Mouse (Mus musculus) cerebellum, postnatal 25 days (tissue): Measurements from ENCODE around the gene St8sia1.
"Not testable (repeated sequence)": the region's sequence is repeated elsewhere in the genome, so short reads cannot be mapped to it uniquely, and the experiment has no call there.

Source experiments
- DNase-seq, 2 experiments: peaks; one replicate each; pipeline ENCODE4 v3.0.0; 2021; ENCODE audit warnings: mixed read lengths in 2 of 2

Gene St8sia1

GRCm38 (mm10) chr6:142964076-142964530, at the start of gene St8sia1:
TSS of gene St8sia1 (minus strand) at chr6:142964452.
- DNase-seq = peak; percentile 84 to 88

DNA sequence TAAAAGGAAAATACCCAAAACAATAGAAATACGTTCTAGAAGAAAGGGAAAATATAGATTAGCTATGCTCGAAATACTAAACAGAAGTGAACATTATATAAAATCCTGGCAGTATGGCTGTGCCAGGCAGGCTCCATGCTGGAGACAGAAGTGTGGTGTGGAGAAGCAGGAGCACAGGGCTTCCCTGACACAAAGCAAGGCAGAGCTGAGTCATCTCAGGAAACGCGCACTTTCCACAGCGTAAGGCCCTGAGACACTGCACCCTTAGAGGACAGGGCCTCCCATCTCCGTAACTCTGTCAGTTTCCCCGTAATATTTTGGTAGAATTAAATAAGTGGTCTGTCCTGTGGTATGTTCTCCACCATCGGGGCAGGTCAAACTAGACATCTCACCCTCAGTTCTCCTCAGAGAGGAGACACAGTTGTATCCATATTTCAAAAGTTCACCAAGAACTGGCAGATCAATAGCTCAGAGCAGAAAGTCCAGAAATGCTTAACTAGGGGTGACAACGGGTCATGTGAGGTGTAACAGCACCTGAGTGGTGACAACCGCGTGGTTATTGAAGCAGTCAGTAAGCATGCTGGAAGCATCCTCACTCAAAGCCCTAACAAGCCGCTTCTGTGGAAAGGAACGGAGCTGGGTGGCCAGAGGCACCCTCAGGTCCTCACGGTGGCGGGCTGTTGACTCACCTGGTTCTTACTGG, 48.4 kb upstream of the St8sia1 start:
- DNase-seq = no peak

DNA sequence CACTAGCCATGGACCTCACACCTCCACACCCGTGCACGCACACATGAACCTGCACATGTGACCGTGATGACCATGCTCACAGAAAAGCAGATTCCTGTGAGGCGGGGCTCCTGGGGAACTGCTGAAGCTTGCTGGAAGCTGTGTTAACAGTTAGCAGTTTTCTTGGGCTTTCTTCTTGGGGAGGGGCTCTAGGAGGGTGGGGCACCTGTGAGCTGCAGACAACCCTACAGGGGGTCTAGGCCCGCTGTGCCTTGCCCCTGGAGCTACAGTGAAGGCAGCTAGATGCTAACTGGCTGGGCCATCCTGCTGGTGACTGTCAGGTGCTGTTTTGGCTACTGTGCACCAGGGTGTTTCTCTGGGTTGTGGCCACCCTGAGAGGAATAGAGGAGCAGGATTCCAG, 44.6 kb upstream of the St8sia1 start:
- no peak for DNase-seq

- DNase-seq = not testable (repeated sequence)
Measured at GRCm38 (mm10) chr6:143005209-143005608, 41.0 kb upstream of the St8sia1 start.

DNA sequence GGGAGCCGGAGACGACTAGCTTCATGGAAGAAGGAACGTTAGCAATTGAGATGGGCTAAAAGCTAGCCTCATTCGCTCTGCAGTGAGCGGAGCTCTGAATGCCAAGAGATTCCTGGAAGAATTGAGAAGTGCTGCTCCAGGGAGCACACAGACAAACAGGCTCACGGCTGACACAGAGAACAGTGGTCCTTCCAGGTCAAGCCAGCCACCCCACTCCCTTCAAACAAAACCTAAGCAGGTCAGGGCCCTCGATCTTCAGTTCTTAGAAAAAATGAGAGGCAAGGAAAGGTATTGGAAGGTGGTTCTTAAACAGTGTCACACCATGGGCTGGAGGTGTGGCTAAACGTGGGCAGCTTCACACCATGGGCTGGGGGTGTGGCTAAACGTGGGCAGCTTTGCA, 40.5 kb upstream of the St8sia1 start:
- DNase-seq = no peak

GRCm38 (mm10) chr6:142998221-142998999, 34.2 kb upstream of the St8sia1 start:
- DNase-seq = no peak

GRCm38 (mm10) chr6:142996887-142997286, 32.6 kb upstream of the St8sia1 start:
- DNase-seq = no peak

DNA sequence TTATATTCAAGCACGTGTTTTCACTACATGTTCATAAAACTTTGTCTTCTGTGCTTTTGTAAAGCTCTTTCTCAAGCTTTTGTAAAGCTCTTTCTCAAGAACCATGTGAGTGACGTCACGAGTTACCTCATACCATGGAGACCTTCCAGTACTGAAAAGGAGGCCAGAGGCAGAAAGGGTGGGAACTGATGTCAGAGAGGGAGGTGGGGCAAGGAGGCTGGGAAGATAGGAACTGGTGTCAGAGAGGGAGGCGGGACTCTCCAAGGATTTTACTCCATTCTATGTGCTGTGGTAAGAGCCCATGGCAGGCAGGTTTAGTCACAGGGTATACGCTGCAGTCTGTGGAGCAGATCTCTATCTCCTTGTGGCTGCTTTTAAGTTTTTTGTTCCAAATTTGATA, 31.3 kb upstream of the St8sia1 start:
- no peak for DNase-seq

- no peak for DNase-seq
Measured at GRCm38 (mm10) chr6:142994821-142995220, 30.6 kb upstream of the St8sia1 start.

GRCm38 (mm10) chr6:142993705-142994698, 29.8 kb upstream of the St8sia1 start:
- no peak for DNase-seq

DNA sequence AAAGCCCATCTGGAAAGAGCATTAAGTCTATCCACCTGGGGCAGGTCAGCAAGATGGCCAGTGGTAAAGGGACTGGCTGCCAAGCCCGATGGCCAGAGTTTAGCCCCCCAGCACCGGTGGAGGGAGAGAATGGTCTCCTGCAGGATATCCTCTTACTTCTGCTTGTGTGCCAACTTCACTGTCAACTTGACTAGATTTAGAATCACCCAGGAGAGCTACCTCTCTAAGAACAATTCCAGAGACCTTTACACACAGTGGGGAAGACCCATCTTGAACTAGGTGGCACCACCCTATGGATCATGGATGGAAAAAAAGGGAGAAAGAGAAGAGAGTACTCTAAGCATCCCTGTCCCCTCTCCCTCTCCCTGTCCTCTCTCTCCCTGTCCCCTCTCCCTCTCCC, 28.7 kb upstream of the St8sia1 start:
- DNase-seq = no peak

DNA sequence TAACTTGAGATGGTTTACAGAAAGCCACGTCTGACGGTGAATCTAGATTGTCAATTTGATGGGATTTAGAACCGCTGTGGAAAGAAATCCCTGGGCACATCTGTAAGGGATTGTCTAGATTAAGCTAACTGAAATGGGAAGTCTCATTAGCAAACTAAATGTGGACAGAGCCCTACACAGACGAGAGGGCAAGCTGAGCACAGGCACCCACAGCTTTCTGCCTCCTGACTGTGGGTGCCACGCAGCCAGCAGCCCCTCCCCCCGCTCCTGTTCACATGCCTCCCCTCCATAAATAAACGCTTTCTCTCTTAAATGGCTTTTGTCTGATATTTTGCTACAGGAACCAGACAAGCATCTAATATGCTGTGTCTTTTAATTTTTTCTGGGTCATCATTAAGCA, 27.8 kb upstream of the St8sia1 start:
- DNase-seq = no peak

DNA sequence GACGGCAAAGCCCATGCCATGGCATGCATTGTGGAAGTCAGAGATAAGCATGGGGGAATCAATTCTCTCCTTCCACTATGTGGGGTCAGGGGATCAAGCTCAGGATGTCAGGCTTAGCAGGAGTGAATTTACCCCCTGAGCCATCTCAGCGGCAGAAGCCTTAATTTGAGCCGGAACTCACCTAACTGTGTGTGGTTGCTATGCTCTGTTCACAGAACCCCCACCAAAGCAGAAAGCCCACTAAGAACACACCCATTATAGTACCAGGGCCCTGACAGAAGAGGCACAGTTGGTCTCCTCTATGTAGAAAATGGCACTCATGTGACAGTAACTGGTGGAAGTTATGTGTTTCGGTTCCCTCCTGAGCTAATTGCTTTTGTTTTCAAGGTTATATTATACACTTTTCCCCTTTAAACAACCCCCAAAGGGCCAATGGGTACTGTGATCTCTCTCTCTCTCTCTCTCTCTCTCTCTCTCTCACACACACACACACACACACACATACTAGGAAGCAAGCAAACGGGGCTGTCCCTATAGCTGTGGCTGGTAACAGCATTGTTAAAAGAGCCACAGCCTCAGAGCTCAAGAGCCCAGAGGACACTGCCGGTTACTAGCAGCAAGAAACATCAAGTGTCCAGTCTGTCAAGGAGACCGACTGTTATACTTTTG, 27.3 kb upstream of the St8sia1 start:
- DNase-seq = no peak

DNA sequence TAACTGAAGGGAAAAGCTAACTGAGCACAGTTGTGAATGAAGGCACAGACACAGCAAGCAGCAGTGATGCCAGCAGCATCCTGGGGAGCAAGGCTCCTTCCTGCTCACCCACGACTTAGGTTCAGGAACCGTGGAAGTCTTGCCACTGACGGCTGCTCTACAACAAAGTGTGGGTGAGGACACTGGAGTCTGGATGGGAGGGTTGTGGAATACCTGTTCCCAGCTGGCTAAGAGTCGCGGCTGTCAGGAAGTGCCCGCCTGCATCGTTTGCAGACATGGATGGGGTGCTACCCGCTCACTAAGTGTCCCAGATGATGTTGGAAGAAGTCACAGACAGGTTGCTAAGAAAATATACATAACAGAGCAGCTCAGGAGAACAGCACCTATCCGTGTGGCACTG, 26.3 kb upstream of the St8sia1 start:
- DNase-seq = no peak

- no peak for DNase-seq
Measured at GRCm38 (mm10) chr6:142989495-142989894, 25.2 kb upstream of the St8sia1 start.

DNA sequence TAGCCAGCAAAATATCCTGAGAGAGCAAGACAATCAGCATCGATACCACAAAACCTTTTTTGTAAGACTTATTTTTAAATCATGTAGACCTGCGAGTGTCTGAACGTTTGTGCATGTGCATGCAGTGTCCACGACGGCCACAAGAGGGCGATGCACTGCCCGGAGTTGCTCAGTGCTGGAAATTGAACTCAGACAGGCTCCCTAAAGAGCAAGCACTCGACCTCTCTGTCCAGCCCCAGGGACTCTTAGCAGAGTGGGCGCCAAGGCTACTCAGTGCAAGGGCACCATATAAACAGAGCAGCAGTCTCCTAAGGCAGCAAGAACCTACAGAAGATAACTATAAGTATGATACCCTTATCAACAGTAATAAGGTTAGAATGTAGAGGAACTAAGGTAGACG, 24.5 kb upstream of the St8sia1 start:
- DNase-seq = peak; percentile 65 to 81

GRCm38 (mm10) chr6:142988231-142988630, 24.0 kb upstream of the St8sia1 start:
- no peak for DNase-seq

DNA sequence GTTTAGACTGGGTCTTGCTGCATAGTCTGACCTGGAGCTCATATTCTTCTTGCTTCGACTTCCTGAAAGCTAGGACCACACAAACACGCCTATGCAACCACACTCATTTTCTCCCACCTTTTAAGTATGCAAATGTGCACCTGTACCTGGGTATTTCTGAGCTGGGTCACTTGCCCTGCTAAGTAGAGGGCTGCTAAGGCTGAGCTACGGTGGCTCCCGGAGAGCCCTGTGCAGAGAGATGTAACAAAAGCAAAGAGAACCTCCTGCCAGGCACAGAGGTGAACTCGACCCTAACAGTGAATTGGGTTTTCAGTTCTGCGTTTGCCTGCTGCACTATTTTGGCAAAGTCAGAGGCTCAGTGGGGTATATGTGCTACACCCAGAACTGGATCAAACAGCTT, 23.4 kb upstream of the St8sia1 start:
- no peak for DNase-seq

GRCm38 (mm10) chr6:142986706-142987105, 22.5 kb upstream of the St8sia1 start:
- not testable (repeated sequence) for DNase-seq

DNA sequence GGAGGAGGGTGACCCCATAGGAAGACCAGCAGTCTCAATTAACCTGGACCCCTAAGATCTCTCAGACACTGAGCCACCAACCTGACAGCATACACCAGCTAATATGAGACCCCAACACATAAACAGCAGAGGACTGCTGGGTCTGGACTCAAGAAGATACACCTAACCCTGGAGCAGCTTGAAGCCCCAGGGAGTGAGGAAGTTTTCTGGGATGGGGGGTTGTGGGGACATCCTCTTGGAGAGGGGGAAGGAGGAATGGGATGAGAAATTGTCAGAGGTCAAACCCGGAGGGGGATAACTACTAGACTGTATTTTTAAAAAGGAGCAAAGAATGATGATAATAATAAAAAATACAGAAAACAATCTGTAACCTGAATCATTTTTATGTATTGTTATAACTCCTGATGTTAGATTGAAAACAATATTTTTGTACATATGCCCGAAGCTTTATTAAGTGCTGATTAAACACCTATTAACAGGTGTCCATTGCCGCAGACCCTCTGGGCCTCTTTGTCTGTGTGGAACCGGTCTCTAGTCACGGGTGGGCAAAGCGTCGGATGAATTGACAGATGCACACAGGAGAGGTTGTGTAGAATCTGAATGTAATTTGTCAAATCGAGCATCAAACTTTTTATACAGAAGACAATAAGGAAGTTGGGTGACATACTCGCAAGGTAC, 21.4 kb upstream of the St8sia1 start:
- not testable (repeated sequence) for DNase-seq
